Mouse (Mus musculus): ENCODE measurements around the gene Tff2.
A peak's percentile ranks its signal among the peaks of the same experiment; 100 is the strongest.

Tff2 gene

GRCm38 (mm10) chr17:31144040-31145037 lies at the start of gene Tff2:
Tff2 (minus strand) TSS chr17:31144282.
- no peak for DNase-seq (ENCODE audit: low read depth, low spot score)

- DNase-seq (ENCODE audit: low read depth, low spot score), result no peak
These were observed 49.3 kb upstream of the Tff2 start for GRCm38 (mm10) chr17:31193360-31193759.

GRCm38 (mm10) chr17:31192663-31193062 lies 48.6 kb upstream of the Tff2 start:
- no peak for DNase-seq (ENCODE audit: low read depth, low spot score)

DNA sequence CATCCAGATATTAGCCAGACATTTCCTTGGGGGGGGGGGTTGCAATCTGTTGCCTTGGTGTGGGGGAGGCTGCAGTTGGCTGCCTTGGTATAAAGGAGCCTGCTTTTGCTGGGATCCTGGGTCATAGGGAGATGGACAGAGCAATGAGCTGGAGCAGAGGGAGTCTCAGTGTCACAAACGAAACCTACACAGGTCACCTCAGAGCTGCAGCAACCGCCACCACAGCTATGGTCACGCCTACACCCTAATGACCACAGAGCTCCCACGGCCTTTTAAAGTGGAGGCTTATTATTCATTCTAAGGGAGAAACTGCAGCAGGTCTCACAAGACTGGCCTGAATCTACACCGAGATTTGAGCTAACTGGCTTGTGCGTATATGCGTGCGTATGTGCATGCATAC lies 47.7 kb upstream of the Tff2 start:
- no peak for DNase-seq (ENCODE audit: low read depth, low spot score)

DNA sequence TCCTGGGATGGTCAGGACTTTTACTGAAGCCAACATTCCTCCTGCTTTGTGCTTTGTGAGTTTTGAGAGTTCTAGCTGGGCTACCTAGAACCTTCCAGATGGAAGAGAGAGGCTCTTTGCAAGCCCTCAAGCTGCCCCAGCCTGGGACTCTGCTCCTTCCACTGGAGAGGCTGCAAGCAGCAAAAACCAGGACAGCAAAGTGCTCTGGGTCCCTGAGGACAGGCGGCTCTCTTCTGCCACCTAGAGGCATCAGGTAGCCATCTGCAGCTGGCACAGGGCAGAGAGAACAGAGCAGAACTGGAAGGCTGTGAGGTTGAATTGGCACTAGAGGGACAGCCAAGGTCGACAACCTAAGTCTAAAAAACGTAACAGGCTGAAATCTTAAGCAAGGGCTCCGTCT lies 43.3 kb upstream of the Tff2 start:
- peak; percentile 88 for DNase-seq (ENCODE audit: low read depth, low spot score)

DNA sequence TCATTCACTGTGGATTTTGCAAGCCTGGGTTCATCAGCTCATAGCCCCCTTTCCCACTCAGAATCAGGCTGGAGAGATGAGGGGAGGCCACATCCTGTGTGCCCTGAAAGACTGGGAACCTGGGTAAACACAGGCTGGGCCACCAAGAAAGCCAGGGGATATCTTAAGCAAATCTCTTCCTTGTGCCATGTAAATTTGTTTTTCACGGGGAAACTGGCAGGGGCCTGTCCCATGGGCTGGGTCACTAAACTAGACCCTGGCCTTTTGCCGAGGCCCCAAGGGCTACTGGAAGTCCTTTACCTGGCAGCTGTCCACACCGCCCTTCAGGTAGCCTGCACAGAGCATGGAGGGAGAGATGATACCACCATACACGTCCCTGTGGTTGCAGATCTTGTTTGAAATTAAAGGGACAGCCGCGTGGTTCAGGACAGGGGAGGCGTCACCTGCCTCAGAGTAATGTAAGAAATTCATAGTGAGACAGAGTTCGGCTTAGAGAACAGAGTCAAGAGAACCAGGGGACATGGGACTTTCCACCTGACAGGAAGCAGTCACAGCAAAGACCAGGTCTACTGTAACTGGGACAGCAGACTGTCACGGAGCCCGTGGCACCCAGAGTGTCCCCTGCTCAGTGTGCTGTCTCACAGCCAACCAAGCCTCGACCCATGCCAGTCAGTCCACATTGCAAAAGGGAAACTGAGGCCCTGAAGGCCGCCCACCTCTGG lies 40.3 kb upstream of the Tff2 start:
- DNase-seq (ENCODE audit: low read depth, low spot score), result no peak

DNA sequence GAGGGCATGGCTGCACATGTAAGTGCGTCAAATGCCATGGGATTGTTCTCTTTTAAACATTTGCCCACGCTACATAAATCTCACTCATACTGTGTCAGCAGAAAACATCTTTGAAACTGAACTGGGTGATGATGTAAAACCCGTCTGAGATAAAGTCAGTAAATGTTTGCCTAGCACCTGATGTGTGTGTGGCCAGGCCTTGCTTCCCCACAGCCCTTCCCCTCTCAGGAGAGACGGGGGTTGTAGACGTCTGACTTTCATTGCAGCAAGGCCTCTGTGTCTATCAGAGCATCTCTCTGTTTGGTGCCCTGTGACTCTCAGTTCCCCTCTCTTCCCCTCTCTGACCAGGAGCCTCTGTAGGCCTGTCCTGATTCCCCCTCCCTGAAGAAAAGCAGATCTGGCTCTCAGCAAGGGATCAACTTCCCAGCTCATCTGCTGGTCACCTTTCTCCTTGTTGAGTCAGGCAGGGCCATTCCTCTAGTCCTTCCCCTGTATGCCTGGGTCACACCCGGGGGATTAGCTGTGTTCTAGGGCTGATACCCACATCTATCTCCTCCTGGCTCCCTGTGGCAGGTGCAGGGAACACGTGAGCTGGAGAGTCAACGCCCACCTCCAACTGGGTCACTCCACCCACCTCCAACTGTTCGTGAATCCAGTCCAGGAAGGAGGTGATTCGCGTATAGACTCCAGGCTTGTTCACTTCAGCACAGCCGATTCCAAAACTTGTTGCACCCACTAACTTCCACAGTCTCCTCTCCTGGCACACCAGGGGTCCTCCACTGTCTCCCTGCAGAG lies 39.3 kb upstream of the Tff2 start:
- DNase-seq (ENCODE audit: low read depth, low spot score), result peak; percentile 67

- no peak for DNase-seq (ENCODE audit: low read depth, low spot score)
These were observed 37.4 kb upstream of the Tff2 start for GRCm38 (mm10) chr17:31181490-31181889.

DNA sequence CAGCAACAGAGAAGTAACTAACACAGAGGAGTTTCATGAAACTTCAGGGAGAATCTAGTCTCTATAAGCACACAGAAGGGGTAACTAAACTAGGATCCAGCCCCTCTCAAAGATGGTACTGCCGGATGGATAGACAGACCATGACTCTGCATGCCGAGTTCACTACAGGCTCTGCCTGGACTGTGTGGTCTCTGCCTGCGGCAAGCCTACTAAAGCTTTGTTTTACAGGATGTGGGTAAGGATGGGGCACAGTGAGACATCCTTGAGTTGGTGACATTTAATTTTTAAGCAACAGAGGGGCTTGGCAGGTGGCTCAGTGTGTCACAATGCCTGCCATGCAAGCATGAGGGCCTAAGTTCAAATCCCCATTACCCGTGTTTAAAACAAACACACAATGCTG lies 32.2 kb upstream of the Tff2 start:
- DNase-seq (ENCODE audit: low read depth, low spot score), result no peak

- DNase-seq (ENCODE audit: low read depth, low spot score), result no peak
These were observed 25.7 kb upstream of the Tff2 start for GRCm38 (mm10) chr17:31169796-31170195.

GRCm38 (mm10) chr17:31165127-31165526 lies 21.0 kb upstream of the Tff2 start, which contains the start of gene Tff1:
Tff1 (minus strand) TSS chr17:31165277.
- no peak for DNase-seq (ENCODE audit: low read depth, low spot score)

DNA sequence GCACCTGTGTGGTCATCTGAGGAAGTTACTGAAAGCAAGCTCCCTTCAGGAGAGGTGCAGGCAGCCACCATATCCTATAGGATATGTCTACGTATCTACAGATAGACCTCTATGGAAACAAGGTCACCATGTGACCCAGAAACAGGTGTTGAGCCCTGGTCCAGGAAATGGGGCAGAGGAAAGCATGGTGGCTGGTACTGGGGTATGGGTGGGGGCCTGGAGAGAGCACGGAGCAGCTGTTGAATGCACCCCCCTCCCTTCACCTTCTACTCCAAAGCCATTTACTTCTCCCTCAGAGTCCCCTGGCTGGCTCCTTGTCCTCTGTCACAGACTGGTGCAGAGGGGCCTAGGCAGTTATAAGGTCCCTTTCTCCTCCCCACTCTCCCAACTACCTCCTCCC lies 19.7 kb upstream of the Tff2 start:
- no peak for DNase-seq (ENCODE audit: low read depth, low spot score)

GRCm38 (mm10) chr17:31162607-31163006 lies 18.5 kb upstream of the Tff2 start:
- DNase-seq (ENCODE audit: low read depth, low spot score), result no peak

- DNase-seq (ENCODE audit: low read depth, low spot score), result no peak
These were observed 16.2 kb upstream of the Tff2 start for GRCm38 (mm10) chr17:31160291-31160690.

DNA sequence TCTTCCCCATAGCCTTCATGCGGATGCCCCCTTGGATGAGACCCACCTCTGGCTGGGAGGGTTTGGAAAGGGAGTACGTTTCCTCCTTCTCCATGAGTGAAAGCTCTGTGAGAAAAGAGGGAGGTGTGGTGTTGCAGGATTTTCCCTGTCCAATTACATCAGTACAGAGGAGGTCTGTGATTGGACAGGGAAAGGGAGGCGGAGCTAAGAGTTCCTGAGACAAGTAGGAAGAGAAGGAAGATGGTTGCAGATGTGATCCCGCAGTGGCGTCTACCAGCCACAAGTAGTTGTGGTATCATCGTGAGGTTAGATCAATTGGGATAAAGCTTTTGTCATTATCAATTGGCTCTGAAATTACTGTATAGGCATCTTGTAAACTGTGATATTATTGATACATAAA lies 13.8 kb upstream of the Tff2 start:
- no peak for DNase-seq (ENCODE audit: low read depth, low spot score)

GRCm38 (mm10) chr17:31153785-31154184 lies 9.7 kb upstream of the Tff2 start:
- DNase-seq (ENCODE audit: low read depth, low spot score), result no peak

DNA sequence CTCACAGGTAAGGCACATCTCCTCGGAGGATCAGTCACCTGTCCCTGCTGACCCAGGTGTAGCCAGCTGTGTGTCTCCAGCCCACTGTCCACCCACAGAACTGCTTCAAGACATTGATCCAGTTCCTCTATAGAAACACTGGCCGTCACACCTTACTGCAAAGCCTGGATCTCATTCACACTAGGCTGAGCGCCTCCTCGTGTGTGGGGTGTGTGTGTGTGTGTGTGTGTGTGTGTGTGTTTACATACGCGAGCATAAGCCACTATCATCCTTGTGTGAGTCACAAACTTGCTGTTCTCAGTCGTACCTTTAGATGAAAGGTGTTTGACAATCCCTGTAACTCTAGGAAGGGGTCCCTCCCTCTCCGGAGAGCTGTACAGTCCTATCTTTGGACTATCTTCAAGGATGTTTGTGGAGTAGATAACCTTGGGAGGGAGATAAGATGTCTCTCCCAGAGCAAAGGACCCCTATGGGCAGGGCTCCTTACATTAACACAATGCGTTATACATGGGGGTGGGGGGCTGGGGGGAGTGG lies 9.0 kb upstream of the Tff2 start:
- no peak for DNase-seq (ENCODE audit: low read depth, low spot score)

DNA sequence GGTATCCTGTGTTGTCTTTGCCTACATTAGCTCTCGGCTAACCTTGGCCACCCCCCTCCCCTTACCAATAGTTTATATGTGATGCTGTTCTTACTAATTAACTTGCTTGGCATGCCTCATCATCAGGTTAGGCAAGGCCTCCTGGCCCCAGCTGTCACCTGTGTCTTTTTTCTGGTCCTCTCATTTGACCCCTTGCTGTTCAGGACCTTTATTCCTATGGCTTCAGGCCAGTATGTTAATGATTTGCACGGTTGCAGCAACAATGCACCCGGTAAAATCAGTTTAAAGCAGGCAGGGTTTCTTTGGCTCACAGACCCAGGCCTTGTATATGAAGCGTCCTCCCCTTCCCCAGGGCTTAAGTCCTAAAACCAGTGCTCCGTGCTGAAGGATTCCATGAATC lies 8.4 kb upstream of the Tff2 start:
- DNase-seq (ENCODE audit: low read depth, low spot score), result no peak

GRCm38 (mm10) chr17:31145998-31146397 lies 1.9 kb upstream of the Tff2 start:
- DNase-seq (ENCODE audit: low read depth, low spot score), result no peak

GRCm38 (mm10) chr17:31142116-31142515 lies 2.0 kb downstream of the Tff2 start:
- DNase-seq (ENCODE audit: low read depth, low spot score), result no peak

GRCm38 (mm10) chr17:31138398-31138797 lies 5.7 kb downstream of the Tff2 start:
- DNase-seq (ENCODE audit: low read depth, low spot score), result peak; percentile 89

- DNase-seq (ENCODE audit: low read depth, low spot score), result no peak
These were observed 7.3 kb downstream of the Tff2 start for GRCm38 (mm10) chr17:31136821-31137220.
